Mouse (Mus musculus) olfactory bulb, adult 2 months (tissue): ENCODE data around the gene Naglu.

Experiments used
- CTCF ChIP-seq: fragments of 200-500 bp; IDR thresholded peaks from 2 replicates; pipeline ENCODE4 v1.5.1; 2012; ENCODE audit warnings: low read depth, mild to moderate bottlenecking, low read length, moderate library complexity; ENCODE audit not compliant: insufficient read depth
- POLR2A ChIP-seq: fragments of 200-500 bp; IDR thresholded peaks from 2 replicates; pipeline ENCODE4 v1.6.1; 2012; ENCODE audit warnings: mild to moderate bottlenecking, low read depth, low read length, moderate library complexity; ENCODE audit not compliant: insufficient read depth

DNA sequence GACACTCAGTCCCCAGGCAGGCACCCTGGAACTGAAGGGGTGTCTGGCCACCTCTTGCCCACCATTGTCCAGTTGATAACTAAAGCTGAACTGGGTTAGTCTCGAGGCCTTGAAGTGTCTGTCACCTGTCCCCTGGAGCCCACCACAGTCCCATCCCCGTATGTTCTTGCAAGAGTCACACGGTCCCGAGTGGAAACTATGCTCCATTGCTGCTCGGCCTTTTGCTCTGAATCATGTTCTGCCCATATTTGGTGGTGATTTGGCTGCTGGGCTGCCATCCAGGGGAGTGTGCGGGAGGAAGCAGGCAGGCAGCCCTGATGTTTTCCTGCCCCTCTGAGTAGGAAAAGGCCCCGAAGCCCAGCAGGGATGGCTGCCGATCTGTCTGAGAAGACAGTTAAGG lies 9.7 kb upstream of the Naglu start:
- no peak for TF ChIP-seq CTCF
- no peak for TF ChIP-seq POLR2A
